Mouse (Mus musculus): ENCODE results near the gene Mgat5.

- TF ChIP-seq CTCF (conservative IDR thresholded peaks at IDR 0.05; ENCODE audit: insufficient read depth, insufficient read length, low read depth, low read length) (no peak), POLR2A (IDR thresholded peaks at IDR 0.05; ENCODE audit: low read depth, low read length) (no peak)
These were observed 12.8 kb downstream of the Mgat5 start for GRCm38 (mm10) chr1:127217665-127218064.
